Mouse (Mus musculus): ENCODE measurements at regions not wholly inside any gene's neighbourhood (a gene's known extent, or its start where the extent isn't known, plus 50 kb on each side); places are given as distances from the start of the nearest gene placed in this dataset.

- no peak for DNase-seq (ENCODE audit: low spot score)
Measured at GRCm38 (mm10) chr15:69923833-69924232, 3423.1 kb upstream of the Lrrc6 start.

GRCm38 (mm10) chr15:69923280-69923679 lies 3422.6 kb upstream of the Lrrc6 start:
- DNase-seq (ENCODE audit: low spot score): peak; percentile 0

- DNase-seq (ENCODE audit: low spot score): peak; percentile 17
Measured at GRCm38 (mm10) chr15:69922176-69922575, 3421.5 kb upstream of the Lrrc6 start.

GRCm38 (mm10) chr15:69885764-69886163 lies 3385.1 kb upstream of the Lrrc6 start:
- no peak for DNase-seq (ENCODE audit: low spot score)

- DNase-seq (ENCODE audit: low spot score): no peak
Measured at GRCm38 (mm10) chr15:69878511-69878910, 3377.8 kb upstream of the Lrrc6 start.

- peak; percentile 27 for DNase-seq (ENCODE audit: low spot score)
Measured at GRCm38 (mm10) chr15:69853521-69853920, 3352.8 kb upstream of the Lrrc6 start.

GRCm38 (mm10) chr15:69849644-69850043 lies 3348.9 kb upstream of the Lrrc6 start:
- DNase-seq (ENCODE audit: low spot score): no peak
